Mouse (Mus musculus) 3134 (cell line): ENCODE data around the gene Rbms3.

Source experiments
- DNase-seq: peaks from one replicate; pipeline ENCODE4 v3.0.0-alpha.2; 2011; ENCODE audit warnings: low spot score; ENCODE audit not compliant: insufficient read length; ENCODE audit errors: extremely low read depth

Gene Rbms3

DNA sequence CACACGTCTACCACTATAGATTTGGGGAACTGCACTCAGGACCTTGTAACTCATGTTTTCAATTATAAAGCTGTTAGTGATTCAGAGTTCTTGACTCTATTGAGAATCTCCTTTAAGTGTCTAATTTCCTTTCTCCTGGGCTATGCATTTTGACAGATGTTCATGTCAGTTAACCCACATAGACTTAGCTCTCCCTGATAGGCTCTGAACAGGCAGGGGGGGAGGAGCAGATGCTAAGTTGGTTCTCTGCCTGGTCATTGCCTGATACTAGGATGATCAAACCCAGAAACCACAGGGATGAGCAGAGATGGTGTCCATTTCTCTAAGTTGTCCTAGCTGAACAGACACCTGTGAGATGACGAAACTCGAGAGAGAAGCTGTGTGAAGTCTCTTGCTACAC is 707.2 kb downstream of the Rbms3 start:
- no peak for DNase-seq

DNA sequence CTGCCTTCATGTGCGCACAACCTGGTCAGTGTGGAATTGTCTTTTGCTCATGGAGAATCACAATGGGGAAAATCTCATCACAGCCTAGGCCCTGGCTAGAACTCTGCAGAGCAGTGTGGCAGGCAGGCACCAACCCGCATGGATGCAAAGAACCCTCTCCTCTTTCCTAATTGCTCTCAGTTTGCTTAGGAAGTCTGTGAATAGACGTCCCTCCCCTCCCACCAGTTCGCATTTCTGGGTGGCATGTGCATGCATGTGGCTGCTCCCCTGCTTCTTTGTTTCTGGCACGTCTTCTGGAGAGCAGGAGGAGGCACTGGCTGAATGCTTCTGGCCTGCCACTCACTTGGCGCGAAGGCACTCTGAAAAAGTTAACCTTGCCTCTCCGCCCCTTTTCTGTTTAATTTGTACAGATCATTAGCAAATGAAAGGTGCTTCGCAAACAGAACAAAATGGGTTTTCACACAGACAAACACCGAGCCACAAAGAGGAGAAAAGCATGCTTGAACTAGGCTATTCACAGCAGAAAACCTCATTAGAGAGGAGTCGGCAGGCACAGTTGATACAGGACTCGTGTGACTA is 710.2 kb downstream of the Rbms3 start:
- no peak for DNase-seq

DNA sequence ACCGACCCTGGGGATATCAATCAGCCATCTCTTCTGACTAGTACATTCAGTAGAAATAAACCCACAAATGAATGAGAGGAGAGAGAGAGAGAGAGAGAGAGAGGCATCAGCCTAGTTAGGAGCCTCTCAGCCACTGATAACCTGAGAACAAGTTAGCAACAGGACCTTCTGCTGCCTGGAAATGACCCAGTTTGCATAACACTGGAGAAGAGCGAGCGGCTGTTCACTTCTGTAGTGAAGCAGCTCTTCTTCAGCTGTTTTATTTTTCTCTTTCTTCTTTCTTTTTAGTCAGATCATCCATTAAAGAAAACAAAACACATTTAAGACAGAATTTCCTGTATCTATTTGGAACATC is 717.2 kb downstream of the Rbms3 start:
- DNase-seq = no peak

DNA sequence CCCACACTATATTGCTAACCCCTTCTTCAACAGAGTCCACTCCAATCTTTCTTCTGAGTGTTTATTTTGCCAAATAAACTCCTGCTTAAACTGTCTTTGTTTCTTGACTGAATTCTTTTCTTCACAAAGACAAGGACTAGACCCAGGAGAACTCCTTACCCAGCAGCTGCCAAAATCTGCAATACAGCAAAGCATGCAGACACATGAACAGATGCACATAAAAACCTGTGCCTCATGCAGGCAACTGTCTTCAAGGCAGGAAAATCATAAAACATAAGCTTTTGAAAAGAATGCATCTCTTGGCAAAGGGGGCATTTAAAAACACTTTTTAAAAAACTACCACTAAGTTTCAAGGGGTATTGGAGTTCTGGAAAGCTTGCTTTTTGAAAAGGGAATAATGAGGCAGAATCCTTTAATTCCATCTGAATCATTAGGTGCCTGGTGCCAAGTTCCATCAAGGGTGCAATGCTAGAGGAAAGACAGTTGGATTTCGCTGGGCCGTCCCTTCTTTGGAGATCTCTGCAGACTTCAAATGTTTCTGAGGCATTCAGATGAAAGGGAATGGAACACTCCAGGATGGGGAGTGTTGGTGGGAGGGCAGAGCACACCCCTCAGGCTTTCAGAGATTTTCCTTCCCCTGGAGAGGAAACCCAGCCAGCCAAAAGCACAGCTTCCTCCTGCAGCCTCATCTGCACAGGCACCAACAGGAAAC is 717.8 kb downstream of the Rbms3 start:
- no peak for DNase-seq

DNA sequence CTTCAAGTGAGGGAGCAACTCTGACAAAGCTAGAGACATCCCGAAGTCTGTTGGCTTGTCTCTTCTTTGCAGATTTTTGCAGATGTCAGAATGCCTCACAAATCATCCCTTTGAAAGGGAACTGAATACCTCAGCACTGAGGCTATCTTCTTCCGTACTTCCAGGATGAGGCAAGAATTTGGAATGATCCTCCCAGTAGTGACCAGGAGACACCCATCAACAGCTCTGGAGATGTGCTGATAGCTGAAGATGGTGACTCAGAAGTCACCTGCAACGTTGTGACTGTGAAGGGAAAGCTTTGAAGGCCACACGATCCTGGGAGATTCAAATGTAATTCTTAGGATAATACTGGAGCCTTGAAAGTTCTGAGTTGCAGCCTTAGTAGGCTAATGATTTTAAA is 720.2 kb downstream of the Rbms3 start:
- no peak for DNase-seq

DNA sequence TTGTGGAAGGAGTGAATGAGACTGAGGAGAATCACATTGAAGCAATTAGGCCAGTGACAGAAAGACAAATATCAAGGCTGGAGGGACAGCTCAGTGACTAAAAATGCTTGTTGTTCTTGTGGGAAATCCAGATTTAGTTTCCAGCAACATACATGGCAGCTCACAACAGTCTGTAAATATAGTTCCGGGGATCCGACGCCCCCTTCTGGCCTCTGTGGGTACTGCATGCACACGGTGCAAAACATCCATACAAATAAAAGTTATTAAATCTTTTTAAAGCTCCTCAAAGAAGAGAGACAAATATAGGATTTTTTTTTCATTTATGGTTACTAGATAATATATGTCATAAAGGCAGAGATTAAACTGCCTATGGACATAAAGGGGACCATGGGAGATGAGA is 722.8 kb downstream of the Rbms3 start:
- DNase-seq = no peak

DNA sequence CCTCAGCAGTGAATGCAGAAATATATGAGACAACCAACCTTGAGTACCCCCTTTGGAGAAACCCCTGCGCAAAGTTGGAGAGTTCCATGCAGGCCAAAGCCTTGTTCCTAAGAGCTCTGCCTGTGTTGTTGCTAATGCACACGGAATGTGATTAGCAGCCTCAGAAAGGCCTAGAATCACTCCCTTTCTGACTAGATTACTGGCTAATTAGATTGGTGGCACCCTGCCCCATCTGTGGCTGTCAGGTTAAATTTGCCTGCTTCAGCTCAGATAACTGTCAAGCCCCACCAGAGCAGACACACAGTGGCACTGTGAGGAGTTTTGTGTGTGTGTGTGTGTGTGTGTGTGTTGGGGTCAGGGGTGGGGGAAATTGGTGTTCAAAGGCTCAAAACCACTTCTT is 724.1 kb downstream of the Rbms3 start:
- DNase-seq = no peak

DNA sequence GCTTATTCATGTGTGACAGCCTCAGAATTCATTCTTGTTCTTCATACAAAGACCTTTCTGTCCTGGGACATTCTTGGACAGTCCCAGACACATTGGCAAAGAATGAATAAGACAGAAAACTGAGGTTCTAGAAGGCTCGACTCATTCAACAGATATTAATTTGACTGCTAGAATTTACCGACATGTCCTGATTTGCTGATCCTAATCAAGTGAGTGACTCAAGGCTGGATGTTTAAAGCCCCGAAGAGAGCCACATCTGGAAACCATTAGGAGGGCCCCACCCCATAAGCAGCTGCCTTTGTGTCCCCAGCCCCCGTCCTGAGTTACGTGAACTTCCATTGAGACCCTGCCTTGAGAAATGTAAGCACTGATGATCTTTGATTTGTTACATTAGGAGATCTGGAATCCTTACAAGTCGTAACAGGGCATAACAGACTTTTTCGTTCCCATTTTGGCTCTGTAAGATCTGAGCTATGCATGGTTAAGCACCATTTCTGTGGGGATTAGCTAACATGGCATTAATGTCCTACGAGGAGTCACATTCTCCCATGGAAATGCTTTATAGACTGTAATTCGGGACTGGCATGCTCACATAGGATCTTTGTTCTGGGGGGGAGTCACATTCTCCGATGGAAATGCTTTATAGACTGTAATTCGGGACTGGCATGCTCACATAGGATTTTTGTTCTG is 726.3 kb downstream of the Rbms3 start:
- peak; percentile 37 for DNase-seq

DNA sequence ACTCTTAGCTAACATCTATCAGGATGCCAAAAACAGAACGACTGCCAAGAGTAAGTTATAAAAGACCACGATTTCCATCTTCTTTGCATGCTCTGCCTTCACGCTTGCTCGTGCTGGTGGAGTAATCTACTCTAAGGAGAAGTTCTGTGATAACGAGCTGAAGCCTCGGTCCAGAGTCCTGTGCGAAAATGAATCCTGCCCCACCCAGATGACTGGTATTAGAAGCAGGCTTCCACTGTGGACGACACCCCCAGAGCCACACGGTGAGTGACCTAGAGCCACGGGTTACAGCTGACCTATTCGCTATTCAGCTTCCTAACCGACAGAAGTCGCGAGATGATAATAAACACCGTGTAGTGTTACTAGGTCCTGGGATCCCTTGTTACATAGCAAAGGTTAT is 730.3 kb downstream of the Rbms3 start:
- no peak for DNase-seq

DNA sequence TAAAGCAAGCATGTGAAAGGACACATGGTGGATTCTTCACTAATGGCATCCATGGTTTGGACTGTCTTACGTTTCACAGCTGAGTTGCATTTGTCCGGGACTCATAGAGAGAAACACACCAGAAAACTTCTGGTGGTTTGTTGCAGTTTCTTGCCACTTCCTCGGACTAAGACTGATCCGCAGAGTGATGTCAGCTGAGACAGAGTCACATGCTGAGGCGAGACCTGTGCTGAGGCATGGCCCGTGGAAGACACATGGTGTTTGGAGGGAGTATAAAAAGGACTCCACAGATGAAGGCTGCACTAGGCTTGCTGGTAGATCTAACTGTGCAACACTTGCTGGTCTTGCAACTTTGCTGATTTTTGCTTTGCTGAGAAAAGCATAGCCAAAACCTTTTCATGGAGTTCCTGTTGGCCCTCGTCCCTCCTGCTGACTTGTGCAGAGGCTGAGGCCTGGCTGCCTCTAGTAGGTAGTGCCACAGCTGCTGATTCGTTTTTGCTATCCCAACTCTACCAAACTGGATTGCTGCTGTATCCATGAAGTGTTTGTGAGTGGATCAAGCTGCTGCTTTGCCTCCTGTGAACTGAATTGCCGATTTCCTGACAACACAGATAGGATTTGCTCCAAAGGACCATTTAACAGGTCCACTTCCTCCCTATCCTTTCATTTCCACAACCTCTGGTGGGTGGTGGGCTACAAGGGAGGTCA is 742.6 kb downstream of the Rbms3 start:
- no peak for DNase-seq

DNA sequence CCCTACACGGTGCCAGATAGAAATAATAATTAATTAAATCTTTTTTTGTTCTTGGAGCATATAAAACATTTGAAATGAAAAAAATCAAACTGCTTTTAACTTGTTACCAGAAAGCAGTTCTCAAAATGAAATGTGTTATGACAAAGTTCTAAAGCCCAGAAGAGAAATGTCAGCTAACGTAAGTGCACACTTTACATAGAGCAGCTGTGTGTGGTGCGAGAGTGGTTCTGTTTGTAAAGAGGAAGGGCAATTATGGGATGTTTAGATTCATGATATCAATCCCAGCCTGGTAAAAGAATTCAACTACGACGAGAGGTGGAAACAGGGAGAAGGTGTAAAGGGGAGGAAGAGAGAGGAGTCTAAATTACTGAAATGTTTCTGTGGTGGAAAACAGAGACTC is 744.1 kb downstream of the Rbms3 start:
- no peak for DNase-seq

DNA sequence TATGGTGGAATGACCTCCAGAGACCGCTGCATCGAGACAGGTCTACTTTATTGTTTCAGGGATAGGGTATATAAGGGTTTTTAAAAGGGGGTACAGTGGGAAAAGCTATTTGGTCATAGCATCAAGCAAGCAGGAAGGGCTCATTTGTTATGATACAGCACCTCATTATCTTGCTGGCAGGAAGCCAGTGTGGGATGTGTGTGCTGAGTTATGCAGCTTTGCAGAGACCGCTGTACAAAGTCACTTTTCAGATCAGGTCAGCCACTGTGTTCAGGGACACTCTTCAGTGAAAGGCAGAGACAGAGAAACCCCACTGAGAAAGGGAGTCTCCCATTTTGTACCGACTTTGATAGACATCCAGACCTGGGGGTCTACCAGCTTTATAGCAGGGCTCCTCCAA is 749.2 kb downstream of the Rbms3 start:
- DNase-seq = no peak

DNA sequence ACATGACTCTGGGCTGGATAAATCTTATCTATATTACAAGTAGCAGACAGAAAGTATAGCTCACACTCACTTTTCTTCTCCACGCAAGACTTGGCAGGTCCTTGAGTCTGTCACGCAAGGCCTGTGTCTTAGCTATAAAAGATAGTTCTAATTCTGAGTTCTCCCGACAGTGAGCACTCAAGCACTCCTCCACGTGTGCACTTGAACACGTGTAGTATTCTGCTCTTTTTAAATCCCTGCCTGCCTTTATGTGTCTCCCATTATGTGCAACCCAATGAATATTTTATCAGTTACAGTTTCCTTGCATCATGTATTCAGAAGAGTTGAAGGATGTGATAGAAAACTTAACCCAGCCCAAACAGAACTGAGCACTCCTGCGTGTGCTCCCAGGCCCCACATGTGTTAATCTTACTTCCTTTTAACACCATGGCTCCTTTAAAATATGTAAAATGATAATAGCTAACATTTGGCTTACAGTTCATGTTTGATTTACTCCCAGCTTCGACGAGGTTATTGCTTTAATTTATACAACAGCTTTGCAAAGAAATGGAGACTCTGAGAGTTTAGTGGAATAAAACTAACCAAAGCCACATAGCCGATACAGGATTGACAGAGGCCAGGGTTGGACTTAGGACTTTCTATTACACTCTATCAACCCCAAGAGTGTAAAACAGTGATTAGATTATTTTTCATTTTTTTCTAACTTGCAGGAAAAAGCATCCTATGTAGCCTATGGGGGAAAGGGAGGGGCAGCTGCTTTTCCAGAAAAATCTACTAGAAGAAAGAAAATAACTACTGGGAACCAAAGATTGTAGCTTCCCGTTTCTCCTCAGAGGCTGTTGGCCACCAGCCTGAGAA is 749.9 kb downstream of the Rbms3 start:
- DNase-seq = no peak

DNA sequence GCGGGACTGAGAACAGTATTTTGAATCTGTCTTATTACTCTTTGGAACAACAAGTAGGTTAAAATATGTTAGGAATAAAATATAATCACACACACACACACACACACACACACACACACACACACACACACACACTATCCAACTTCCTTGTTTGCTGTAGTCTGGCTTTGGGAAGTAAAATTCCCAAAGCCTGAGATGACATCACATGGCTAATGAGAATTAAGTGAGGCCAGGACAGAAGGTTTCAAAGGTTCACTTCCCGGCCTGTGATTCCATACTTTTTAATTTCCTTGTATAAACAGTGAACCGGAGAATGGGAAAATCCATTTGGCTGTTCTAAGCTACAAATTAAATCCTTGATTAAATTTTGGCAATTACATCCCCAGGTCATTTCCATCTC is 752.9 kb downstream of the Rbms3 start:
- no peak for DNase-seq

DNA sequence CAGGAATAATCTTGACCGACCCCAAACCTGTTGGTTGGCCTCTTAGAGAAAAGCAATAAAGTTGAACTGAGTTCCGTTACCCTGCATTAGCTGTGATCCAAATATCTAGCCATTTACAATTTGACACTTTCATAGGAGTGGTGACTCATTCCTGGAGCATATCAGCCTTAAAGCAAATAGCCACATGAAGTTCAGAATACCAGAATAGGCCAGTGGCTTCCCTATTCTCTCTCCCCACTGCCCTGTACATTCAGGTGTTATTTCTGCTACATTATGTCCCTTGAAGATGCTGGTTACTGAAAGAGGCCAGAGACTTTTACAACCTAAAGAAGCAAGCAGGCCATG is 755.8 kb downstream of the Rbms3 start:
- no peak for DNase-seq

DNA sequence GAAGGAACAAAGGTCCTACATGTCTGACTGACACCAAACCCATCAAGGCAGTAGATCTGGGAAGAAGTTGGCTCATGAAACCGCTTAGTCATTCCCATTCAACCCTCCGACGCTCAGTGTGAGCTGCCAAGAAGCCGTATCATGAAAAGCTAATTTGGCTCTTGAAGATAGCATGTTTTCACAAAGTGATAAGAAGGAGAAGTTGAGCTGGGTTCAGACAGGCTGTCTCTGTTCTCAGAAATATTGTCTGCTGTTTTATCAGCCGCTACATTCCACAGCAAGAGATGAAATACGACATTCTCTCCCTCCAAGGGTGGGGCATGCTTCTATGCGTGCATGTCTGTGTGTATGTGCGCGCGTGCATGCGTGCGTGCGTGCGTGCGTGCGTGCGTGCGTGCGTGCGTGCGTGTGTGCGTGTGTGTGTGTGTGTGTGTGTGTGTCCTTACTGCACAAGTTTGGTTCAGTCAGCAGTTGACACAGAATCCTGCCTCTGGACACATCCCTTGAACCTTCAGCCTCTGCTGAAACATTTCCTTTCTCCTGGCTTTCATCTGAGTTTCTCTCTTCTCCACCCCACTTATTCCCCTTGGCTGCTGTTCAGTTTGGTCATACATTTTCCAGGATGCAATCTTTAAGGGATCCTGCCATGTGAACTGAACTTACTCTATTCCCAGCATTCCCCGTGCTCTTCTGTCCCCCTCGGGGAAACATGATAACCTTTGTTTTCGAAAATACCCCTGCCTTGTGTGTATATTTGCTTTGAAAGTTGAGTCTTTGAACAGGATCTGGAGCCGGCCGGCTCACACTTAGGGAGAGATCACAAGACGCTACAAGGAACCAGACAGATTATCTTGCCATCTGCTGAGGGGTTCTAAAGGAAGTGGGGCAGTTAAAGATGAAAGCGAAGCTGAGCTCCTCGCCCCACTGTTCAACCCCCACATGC is 756.4 kb downstream of the Rbms3 start:
- DNase-seq = no peak

DNA sequence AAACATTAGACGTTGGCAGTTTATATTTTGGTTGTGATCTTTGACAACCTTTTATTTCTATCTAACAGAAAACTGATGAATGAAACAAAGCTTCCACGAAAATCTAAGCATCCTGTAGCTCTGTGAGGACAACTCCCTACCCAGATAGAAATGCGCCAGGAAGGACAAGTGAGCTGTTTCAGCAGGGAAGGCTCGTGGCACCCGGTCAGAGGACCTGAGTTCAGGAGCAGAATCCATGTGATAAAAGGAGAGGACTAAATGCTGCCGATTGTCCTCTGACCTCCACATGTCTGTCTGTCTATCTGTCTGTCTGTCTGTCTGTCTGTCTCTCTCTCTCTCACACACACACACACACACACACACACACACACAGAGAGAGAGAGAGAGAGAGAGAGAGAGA is 757.4 kb downstream of the Rbms3 start:
- DNase-seq = no peak

DNA sequence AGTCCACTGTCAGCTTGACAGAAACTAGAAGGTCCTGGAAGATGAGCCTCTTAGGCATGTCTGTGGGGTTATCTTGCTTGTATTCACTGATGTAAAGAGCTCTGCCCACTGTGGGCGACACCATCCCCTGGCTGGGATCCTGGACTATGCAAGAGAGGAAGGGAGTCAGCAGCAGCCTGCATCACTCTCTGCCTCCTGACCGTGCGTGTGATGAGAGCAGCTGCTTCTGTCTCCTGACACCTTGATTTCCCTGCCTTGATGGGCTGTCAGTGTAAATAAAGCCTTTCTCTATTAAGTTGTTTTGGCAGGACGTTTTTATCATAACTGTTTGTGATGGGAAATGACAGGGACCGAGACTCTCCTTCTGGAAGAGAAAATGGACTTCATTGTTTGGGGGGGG is 758.1 kb downstream of the Rbms3 start:
- no peak for DNase-seq

DNA sequence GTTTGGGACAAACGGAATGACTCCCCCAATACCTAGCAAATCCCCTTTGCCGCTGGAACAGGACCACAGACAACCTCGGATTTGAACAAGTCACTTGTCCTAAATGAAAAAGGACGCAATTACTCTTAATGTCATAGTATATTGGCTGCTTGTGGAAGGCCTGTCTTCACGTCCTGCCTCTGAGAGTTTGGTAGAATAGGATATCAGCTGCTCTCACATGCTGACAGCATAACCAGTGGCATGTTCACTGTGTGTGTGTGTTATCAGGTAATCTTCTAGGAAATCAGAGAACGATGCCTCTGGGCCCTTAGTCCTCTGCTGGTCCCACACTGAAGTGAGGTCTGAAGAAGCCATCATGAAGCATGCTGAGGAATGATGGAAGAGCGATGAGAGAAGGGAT is 763.7 kb downstream of the Rbms3 start:
- no peak for DNase-seq

DNA sequence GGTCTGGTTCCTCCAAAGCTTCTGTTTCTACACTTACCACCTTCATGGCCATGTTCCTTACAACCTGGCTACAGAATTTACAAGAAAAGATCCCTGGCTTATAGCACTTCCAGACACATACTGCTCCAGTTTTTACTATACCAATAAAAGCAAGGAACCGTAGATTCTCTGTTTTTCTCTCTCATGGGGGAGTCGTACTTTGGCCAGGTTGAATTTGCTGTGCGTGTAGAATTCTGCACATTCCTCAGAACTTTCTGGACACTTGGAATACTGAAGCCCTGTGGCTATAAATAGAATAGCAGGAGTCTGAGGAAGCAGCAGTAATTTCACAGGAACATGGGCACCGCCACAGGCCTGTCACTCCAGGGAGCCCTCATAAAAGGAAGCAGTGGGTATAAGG is 766.1 kb downstream of the Rbms3 start:
- no peak for DNase-seq
